Mouse (Mus musculus) cerebellum, adult 2 months (tissue): ENCODE data around the gene Alg2.

Experiments used
- CTCF ChIP-seq: fragments of 200-500 bp; IDR thresholded peaks from 2 replicates; pipeline ENCODE4 v1.5.1; 2011; ENCODE audit warnings: low read depth, mild to moderate bottlenecking, control low read depth, low read length, moderate library complexity, borderline replicate concordance; ENCODE audit not compliant: insufficient read depth
- POLR2A ChIP-seq: fragments of 200-500 bp; IDR thresholded peaks from 2 replicates; pipeline ENCODE4 v1.6.1; 2011; ENCODE audit warnings: low read length, control low read depth, borderline replicate concordance; ENCODE audit not compliant: insufficient read depth

GRCm38 (mm10) chr4:47448526-47448925 lies 25.6 kb downstream of the Alg2 start:
- TF ChIP-seq POLR2A (no peak), CTCF (no peak)
